Mouse (Mus musculus) embryonic facial prominence, embryonic 15.5 days (tissue): ENCODE data around the gene Plin3. TPM values are rescaled to one million over a fixed set of nuclear protein-coding genes. Genes with fewer than 3 reads are reported as not detected.

ENCODE experiments used
- ATAC-seq: fragments of 200-750 bp; cut with Nextera tagmentation; 2 replicates; pipeline ENCODE4 v1.8.0; 2017; ENCODE audit warnings: low read depth, moderate TSS enrichment; ENCODE audit not compliant: insufficient number of reproducible peaks, low FRiP score, low TSS enrichment
- H3K27ac ChIP-seq: fragments of 300-500 bp; sonication (generic); replicated peaks from 2 replicates; pipeline ENCODE4 v1.5.1; 2015; ENCODE audit warnings: mild to moderate bottlenecking, inconsistent platforms
- H3K27me3 ChIP-seq: fragments of 300-500 bp; sonication (generic); 2 replicates; pipeline ENCODE4 v1.6.1; 2015; ENCODE audit warnings: inconsistent platforms
- H3K36me3 ChIP-seq: fragments of 300-500 bp; sonication (generic); 2 replicates; pipeline ENCODE4 v1.6.1; 2015; ENCODE audit warnings: mild to moderate bottlenecking, inconsistent platforms
- H3K4me1 ChIP-seq: fragments of 300-500 bp; sonication (generic); 2 replicates; pipeline ENCODE4 v1.6.1; 2015; ENCODE audit warnings: inconsistent platforms
- H3K4me2 ChIP-seq: fragments of 300-500 bp; sonication (generic); replicated peaks from 2 replicates; pipeline ENCODE4 v1.6.1; 2015; ENCODE audit warnings: mild to moderate bottlenecking, inconsistent platforms
- H3K4me3 ChIP-seq: fragments of 300-500 bp; sonication (generic); replicated peaks from 2 replicates; pipeline ENCODE4 v1.5.1; 2015; ENCODE audit warnings: mild to moderate bottlenecking, inconsistent platforms
- H3K9ac ChIP-seq: fragments of 300-500 bp; sonication (generic); 2 replicates; pipeline ENCODE4 v1.6.1; 2015; ENCODE audit warnings: inconsistent platforms
- H3K9me3 ChIP-seq: fragments of 300-500 bp; sonication (generic); replicated peaks from 2 replicates; pipeline ENCODE4 v1.6.1; 2016; ENCODE audit warnings: inconsistent platforms
- WGBS: fragments of 180-500 bp; shearing (Covaris S2); methylation state at CpG from one replicate; pipeline ENCODE4 v1.1.7; 2015; 5-methylcytosine and 5-hydroxymethylcytosine counted together
- polyA plus RNA-seq: library from polyadenylated mRNA; unstranded; fragments of >200 nt; fragmentation: Nextera tagmentation; extraction: Ambion mirVana; gene quantifications from 2 replicates; pipeline ENCODE4 v1.2.1, GENCODE M21; 2015

Gene Plin3
- polyA plus RNA-seq, 1 experiment from 2014 or later, result 89.5 TPM

DNA sequence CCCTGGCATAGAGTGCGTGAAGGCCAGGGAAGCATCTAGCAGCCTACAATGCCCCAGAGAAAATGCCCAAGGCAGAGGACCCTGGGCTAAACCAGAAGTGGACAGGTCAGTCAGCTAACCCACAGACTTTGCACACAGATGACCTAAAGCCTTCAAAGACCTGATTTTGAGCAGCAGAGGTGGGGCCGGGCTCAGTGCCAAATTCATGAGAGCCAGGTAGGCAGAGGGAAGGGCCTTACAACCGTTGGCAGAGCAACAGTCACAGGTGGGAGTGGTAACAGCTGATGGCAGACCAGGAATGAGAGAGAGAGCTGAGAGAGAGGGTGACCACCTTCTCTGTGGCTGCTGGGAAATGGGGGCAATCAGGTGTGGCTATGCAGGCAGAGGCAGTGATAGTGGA is 20.0 kb downstream of the Plin3 start:
- no peaks in the 10 kb centered on the region for H3K27me3 ChIP-seq
- no peak overlapping the region for H3K4me2 ChIP-seq
- 72% methylated on average over 3 of the region's 3 CpGs for WGBS
- peaks cover 27% of the 10 kb centered on the region for H3K36me3 ChIP-seq
- no peak overlapping the region for H3K9ac ChIP-seq
- no peak for ATAC-seq
- no peak overlapping the region for H3K4me3 ChIP-seq
- H3K4me1 ChIP-seq, result peaks cover 38% of the 10 kb centered on the region
- no peak overlapping the region for H3K27ac ChIP-seq
- H3K9me3 ChIP-seq, result no peaks in the 10 kb centered on the region

DNA sequence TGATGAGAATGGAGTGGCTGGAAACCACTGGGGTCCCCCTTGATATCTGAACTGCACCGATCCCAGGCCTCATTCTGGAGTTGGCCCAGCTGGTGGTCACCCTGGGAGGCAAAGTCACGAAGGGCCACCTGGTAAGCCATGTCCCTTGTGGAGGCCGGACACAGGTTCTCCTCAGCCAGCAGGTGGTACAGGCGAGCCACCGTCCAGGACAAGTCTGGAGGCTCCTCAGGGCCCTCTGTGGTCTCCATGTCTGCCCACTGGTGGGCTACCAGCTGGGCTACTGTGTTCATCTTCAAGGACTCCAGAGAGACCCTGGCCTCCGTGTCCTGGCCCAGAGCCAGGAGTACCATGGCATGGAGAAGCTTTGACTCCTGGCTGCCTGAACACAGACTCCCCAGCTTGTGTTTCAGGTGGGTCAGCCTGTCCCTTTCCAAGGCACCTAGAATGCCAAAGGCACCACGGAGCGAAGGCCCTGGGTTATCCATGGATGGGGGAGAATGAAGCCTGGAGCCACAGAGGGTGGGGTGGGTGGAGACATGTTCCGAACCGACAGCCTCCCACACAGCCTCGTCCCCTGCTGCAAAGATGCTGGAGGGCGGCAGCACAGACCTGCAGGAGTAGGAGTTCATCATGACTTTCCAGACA is 20.9 kb downstream of the Plin3 start:
- Histone ChIP-seq H3K36me3 (peaks cover 27% of the 10 kb centered on the region), H3K4me2 (no peak overlapping the region), H3K27me3 (no peaks in the 10 kb centered on the region), H3K4me3 (no peak overlapping the region), H3K9ac (no peak overlapping the region), H3K27ac (no peak overlapping the region), H3K9me3 (no peaks in the 10 kb centered on the region), H3K4me1 (peaks cover 30% of the 10 kb centered on the region)
- ATAC-seq, result no peak
- WGBS, result 73% methylated on average over 12 of the region's 12 CpGs

DNA sequence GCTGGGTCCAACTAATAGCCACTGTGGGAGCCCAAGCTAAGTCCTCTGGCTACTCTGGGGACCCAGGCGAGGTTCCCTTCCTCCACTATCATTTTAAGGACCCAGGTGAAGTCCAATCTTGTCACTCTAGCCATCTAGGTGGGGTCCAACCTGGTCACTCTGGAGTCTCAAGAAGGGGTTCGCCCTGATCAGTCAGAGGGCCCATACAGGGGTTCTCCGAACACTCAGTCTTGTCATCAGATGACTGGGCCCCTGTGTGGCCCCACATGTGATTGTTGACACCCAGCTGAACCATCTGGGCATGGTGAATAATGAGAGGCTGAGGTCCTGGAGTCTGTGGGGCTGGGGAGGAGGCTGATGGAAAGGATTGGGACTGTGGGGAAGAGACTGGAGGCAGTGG is 22.9 kb downstream of the Plin3 start:
- ATAC-seq, result 0 out of 2 replicates have a peak, but pooled peaks have one; percentile 0
- 73% methylated on average over 3 of the region's 3 CpGs for WGBS
- no peaks in the 10 kb centered on the region for H3K27me3 ChIP-seq
- H3K4me3 ChIP-seq, result peak overlapping the region; percentile 43
- H3K4me1 ChIP-seq, result peaks cover 31% of the 10 kb centered on the region; the same call in 1 of the 2 replicates
- H3K36me3 ChIP-seq, result peaks cover 29% of the 10 kb centered on the region
- H3K4me2 ChIP-seq, result peak overlapping the region; percentile 66
- H3K27ac ChIP-seq, result peak overlapping the region; percentile 90; the same call in 1 of the 2 replicates
- H3K9ac ChIP-seq, result no peak overlapping the region
- no peaks in the 10 kb centered on the region for H3K9me3 ChIP-seq

DNA sequence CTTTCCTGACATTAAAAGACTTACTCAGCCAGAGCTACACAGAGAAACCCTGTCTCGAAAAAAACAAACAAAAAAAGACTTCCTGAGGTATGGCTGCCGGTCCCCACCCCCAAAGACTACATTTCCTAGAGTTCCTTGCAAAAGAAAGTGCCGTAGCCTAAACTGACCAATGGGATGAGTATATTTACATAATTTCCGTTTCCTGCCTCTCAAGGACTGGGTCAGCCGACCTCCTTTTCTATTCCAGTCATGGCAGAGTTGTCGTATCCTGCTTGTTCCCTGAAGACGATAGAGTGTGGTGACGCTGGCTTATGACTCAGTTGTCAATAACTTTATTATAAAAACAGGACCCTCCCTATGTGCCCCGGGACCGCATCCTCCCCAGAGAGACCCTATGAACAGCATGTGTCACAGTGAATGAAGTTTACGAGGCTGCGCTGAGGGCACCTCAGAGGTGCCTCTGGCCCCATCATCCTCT is 23.5 kb downstream of the Plin3 start:
- ATAC-seq, result peak; percentile 82
- peaks cover 28% of the 10 kb centered on the region; the same call in 1 of the 2 replicates for H3K4me1 ChIP-seq
- peaks cover 29% of the 10 kb centered on the region for H3K36me3 ChIP-seq
- no peaks in the 10 kb centered on the region for H3K27me3 ChIP-seq
- peak overlapping the region; percentile 66 for H3K4me2 ChIP-seq
- WGBS, result 16% methylated on average over 12 of the region's 12 CpGs
- no peaks in the 10 kb centered on the region for H3K9me3 ChIP-seq
- H3K9ac ChIP-seq, result no peak overlapping the region; the same call in 1 of the 2 replicates
- H3K4me3 ChIP-seq, result peak overlapping the region; percentile 43
- H3K27ac ChIP-seq, result peak overlapping the region; percentile 90

DNA sequence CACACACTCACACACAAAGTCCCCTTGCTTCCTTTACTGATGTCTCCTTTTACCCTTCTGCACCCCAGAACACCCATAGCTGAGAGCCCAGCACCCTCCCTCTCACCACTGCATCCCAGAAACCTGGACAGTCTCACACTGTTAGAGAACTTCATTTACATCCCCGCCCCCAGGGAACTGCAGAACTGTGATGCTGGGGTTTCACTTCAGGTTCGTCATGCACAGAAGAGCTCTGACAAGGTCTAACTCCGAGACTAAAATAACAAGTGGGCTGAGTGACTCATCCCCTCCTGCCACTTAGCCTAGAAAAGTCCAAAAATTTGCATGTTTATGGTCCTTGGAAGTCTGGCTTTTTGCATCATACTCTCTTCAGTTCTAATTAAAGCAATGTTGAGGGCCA is 26.4 kb downstream of the Plin3 start:
- Histone ChIP-seq H3K4me2 (no peak overlapping the region), H3K27ac (peak overlapping the region; percentile 13; the same call in 1 of the 2 replicates), H3K4me3 (no peak overlapping the region), H3K36me3 (peaks cover 32% of the 10 kb centered on the region), H3K9ac (no peak overlapping the region), H3K4me1 (peaks cover 28% of the 10 kb centered on the region), H3K27me3 (no peaks in the 10 kb centered on the region), H3K9me3 (no peaks in the 10 kb centered on the region)
- ATAC-seq, result no peak
- whole genome bisulfite sequencing, result 54% methylated on average over 3 of the region's 3 CpGs

DNA sequence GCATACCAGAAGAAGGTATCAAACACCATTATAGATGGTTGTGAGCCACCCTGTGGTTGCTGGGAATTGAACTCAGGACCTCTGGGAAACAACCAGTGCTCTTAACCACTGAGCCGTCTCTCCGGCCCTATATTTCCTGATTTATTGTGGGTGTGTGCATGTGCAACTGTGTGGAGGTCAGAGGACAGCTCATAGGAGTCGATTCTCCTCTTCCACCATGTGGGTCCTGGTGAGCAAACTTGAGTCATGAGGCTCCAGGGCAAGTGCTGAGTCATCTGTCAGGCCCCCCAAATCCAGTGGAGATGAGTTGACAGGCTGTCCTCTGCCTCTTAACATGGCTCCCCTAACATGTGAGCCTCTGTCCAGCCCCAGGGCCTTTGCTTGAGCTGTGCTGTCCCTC is 26.8 kb downstream of the Plin3 start:
- 86% methylated on average over 3 of the region's 3 CpGs for WGBS

DNA sequence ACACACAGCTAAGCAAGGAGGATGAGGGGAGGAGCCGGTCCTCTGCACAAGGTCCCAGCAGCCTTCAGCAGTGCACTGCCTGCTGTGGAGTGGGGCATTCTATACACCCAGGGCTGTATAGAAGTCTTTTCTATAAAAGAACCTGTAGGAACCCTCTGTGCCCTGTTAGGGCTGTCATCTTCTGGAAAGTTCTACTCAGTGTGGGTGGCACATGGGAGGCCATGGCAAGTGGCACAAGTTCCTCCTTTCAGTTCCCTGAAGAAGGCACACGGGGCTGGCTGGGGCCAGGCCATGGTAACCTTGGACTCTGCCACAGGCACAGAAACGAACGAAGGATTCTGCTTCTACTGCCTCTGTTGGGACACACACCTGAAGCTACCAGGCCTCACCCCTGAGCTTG is 27.7 kb downstream of the Plin3 start:
- Histone ChIP-seq H3K27ac (no peak overlapping the region), H3K4me3 (no peak overlapping the region), H3K27me3 (no peaks in the 10 kb centered on the region), H3K9me3 (no peaks in the 10 kb centered on the region), H3K4me2 (no peak overlapping the region), H3K9ac (no peak overlapping the region), H3K36me3 (peaks cover 32% of the 10 kb centered on the region), H3K4me1 (peaks cover 41% of the 10 kb centered on the region)
- ATAC-seq, result no peak
- WGBS, result 88% methylated on average over 4 of the region's 4 CpGs

More for the DNA sequence above, 26.8 kb downstream of the Plin3 start:
- Histone ChIP-seq H3K36me3 (peaks cover 32% of the 10 kb centered on the region), H3K4me3 (no peak overlapping the region), H3K4me2 (no peak overlapping the region), H3K27me3 (no peaks in the 10 kb centered on the region), H3K27ac (peak overlapping the region; percentile 13; the same call in 1 of the 2 replicates), H3K4me1 (peaks cover 32% of the 10 kb centered on the region), H3K9me3 (no peaks in the 10 kb centered on the region), H3K9ac (no peak overlapping the region)
- ATAC-seq, result no peak

DNA sequence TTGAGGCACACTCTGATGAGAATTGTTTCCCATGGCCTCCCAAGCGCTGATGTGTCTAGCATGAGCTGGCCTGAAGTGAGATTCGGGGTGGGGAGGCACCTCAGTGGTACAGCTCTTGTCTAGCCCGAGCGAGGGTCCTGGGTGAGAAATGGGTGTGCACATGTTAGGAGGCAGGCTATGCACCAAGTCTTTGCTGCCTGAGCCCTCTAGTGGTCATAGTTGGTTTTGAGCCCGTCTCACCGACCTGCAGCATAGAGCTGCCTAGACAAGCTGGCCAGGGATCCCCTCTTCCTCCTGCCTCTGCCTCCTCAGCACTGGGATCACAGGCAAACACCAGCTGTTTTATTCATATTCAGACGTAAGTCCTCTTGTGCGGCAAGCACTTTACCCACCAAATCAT is 28.7 kb downstream of the Plin3 start:
- Histone ChIP-seq H3K27ac (no peak overlapping the region), H3K9me3 (no peaks in the 10 kb centered on the region), H3K4me1 (peaks cover 45% of the 10 kb centered on the region), H3K4me2 (no peak overlapping the region), H3K9ac (no peak overlapping the region), H3K27me3 (no peaks in the 10 kb centered on the region), H3K4me3 (no peak overlapping the region), H3K36me3 (peaks cover 42% of the 10 kb centered on the region)
- peak; percentile 45; the same call in 1 of the 2 replicates for ATAC-seq
- 24% methylated on average over 8 of the region's 8 CpGs for WGBS

DNA sequence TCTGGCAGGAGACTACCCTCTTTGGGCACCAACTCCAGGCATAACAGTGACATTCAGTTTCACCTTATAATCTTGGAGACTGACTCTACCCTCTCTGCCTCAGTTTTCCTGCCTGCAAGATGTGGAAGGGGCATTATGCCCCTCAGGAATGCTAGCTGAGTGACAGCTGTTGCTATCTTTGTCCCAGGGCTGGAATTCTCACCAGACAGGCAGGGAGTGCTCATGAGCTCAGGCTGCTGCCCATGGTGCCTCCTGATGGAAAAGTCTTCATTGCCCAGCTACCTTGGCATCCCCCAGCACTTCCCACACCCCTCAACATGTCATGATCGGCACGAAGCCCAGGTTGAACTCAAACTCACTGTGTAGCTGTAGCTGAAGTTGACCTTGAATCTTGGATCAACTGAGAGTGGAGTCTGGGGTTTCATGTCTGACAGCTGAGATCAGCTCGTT is 30.0 kb downstream of the Plin3 start:
- H3K9me3 ChIP-seq, result no peaks in the 10 kb centered on the region
- H3K36me3 ChIP-seq, result peaks cover 53% of the 10 kb centered on the region
- 72% methylated on average over 3 of the region's 3 CpGs for WGBS
- H3K27me3 ChIP-seq, result no peaks in the 10 kb centered on the region
- H3K4me3 ChIP-seq, result no peak overlapping the region
- no peak overlapping the region for H3K9ac ChIP-seq
- H3K4me2 ChIP-seq, result no peak overlapping the region
- ATAC-seq, result no peak
- peak overlapping the region; percentile 6; the same call in 1 of the 2 replicates for H3K27ac ChIP-seq
- H3K4me1 ChIP-seq, result peaks cover 54% of the 10 kb centered on the region

DNA sequence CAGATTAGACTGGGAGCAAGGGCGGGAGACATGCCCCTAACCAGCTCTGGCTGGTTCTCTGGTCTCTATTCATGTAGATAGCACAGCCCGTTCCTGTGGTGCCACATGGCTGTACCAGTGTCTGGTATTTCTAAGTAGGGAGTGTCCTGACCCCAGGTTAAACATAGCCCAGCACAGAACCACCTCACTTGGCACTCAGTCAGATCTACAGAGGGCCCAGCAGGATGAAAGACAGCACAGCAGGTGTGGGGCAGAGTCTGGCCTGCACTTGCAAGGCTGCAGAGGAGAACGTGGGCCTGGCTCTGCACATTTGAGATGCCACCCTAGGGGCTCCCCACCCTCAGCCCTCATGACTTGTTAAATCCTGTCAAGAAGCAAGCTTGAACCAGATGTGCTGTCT is 31.5 kb downstream of the Plin3 start:
- Histone ChIP-seq H3K36me3 (peaks cover 53% of the 10 kb centered on the region), H3K4me3 (no peak overlapping the region), H3K27me3 (no peaks in the 10 kb centered on the region), H3K4me1 (peaks cover 57% of the 10 kb centered on the region), H3K27ac (peak overlapping the region; percentile 40; the same call in 1 of the 2 replicates), H3K9me3 (no peaks in the 10 kb centered on the region), H3K9ac (no peak overlapping the region), H3K4me2 (no peak overlapping the region)
- WGBS, result 45% methylated on average over 3 of the region's 3 CpGs
- no peak for ATAC-seq

DNA sequence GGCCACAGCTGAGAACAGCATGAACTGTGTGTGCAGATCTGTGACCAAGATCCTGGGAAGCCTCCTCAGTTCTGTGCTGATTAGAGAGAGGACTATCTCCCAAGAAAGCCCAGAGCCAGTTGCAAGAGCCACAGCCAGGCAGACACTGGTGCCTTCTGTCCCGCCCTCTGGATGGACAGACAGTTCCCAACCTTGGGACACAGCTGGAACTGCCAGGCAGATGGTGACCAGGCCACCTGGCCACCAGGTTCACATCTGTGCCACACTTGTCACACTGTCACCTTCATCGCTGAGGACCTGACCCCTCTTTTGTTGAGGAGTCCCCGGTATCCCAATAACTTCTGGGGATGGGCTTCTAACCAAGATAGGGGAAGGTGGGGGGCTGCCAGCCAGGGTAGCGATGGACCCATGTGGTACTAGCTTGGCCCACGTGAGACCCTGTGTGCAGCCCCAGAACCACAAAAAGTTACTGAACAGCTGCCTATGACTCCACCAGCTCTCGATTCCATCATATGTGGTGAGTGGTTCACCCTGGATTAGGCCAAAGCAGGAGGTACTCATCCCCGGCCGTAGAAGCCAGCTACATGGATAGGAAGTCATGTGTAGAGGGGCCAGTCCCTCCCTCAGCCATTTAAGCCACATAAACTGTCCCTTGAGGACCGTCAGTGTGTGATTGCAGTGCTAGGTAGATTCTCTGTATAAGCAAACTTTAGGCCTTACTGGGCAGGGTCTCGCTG is 33.2 kb downstream of the Plin3 start:
- WGBS, result 84% methylated on average over 10 of the region's 10 CpGs
- peaks cover 66% of the 10 kb centered on the region for H3K4me1 ChIP-seq

More for the DNA sequence above, 33.2 kb downstream of the Plin3 start:
- no peak overlapping the region for H3K9ac ChIP-seq
- H3K9me3 ChIP-seq, result no peaks in the 10 kb centered on the region
- H3K4me3 ChIP-seq, result peak overlapping the region; percentile 3; the same call in 1 of the 2 replicates
- H3K36me3 ChIP-seq, result peaks cover 50% of the 10 kb centered on the region
- ATAC-seq, result no peak
- peak overlapping the region; percentile 97 for H3K4me2 ChIP-seq
- no peaks in the 10 kb centered on the region for H3K27me3 ChIP-seq
- 0 out of 2 replicates have a peak overlapping the region, but pooled peaks have one; percentile 11 for H3K27ac ChIP-seq
